Mouse (Mus musculus): ENCODE measurements around the gene Mt4.
A peak's percentile ranks its signal among the peaks of the same experiment; 100 is the strongest.
"Not testable (repeated sequence)": the region's sequence is repeated elsewhere in the genome, so short reads cannot be mapped to it uniquely, and the experiment has no call there.

Mt4 gene

DNA sequence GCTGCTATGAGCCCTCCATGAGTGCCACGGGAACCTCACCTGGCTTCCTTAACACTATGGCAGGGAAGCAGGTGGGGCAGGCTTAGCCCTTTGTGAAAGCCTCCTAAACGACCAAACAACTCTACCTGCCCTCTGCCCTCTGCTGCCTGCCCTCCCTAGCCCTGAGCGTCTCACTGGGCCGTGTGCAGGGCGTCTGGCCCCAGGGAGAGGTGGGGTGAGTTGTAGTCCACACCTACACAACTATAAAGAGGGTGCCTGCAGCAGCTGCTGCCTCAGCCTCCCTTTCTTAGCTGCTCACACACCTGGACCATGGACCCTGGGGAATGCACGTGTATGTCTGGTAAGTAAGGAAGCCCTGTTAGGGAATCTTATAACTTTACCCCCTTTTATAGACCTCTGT lies at the start of gene Mt4:
Gene Mt4, plus strand, starts transcription at position 265 of the 400 bp plus-strand sequence.
- DNase-seq (ENCODE audit: low spot score) = no peak

GRCm38 (mm10) chr8:94087964-94088363 lies 49.0 kb upstream of the Mt4 start:
- no peak for DNase-seq (ENCODE audit: low spot score)

DNA sequence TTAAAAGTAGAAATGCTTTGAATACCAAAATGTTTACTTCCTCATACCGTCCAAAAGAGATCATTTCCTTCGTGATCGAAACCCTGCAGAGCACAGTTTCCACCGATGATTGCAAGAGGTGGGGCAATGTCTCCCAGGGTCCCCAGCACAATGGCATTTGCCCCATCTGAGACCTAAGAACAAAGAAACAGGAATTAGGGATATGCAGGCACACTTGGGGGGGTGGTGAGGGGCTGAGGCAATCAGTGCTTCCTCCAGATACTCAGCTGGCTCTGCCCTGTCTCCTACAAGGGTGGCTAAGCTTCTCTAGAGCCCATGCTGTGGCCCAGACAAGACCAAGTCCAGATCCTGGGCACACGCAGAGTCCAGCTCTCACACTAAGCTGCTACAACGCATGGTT lies 47.3 kb upstream of the Mt4 start:
- DNase-seq (ENCODE audit: low spot score) = no peak

GRCm38 (mm10) chr8:94092848-94093247 lies 44.1 kb upstream of the Mt4 start:
- DNase-seq (ENCODE audit: low spot score) = no peak

- no peak for DNase-seq (ENCODE audit: low spot score)
Observed at GRCm38 (mm10) chr8:94094281-94094680, 42.7 kb upstream of the Mt4 start.

DNA sequence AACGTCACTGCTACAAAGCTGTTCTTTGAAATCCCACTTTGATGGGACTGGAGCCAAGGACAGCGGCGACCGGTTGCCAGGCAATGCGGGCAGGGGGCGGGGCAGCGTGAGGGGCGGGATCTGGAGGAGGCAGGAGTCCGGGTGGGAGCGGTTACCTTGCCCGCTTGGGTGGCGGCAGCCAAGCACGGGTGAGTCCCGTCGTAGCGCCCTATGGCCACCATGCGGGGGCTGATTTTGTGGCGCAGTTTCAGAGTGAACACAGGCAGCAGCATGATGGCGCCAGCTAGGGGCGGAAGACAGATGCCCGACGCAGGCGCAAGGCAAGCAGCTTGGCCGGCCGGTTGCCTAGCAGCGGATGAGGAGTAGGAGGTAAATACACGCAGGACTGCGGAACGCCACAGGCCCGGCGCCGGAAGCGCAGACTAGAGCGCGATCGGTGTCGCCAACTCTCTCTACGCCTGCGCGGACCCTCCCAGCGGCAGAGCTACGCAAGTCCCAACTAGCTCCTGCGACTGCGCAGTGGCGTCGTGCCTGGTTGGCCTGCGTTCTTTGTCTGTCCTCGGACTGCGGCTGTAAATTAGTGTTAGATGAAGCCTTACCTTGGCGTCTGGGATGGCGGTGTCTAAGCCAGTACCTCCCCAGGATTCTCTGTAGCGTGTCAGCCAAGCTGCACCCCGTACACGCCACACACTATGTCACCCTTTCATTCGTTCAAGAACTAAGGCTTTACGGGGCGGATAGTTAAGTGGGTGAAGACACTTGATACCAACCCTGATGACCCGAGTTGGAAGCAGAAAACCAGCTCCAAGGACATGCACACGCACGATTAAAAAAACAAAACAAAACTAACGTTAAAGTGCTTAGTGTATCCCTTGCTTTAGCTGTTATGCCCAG lies 38.7 kb upstream of the Mt4 start, which contains the start of gene Bbs2:
Gene Bbs2, minus strand, starts transcription at position 848 of the 894 bp plus-strand sequence.
- DNase-seq (ENCODE audit: low spot score) = peak; percentile 100

DNA sequence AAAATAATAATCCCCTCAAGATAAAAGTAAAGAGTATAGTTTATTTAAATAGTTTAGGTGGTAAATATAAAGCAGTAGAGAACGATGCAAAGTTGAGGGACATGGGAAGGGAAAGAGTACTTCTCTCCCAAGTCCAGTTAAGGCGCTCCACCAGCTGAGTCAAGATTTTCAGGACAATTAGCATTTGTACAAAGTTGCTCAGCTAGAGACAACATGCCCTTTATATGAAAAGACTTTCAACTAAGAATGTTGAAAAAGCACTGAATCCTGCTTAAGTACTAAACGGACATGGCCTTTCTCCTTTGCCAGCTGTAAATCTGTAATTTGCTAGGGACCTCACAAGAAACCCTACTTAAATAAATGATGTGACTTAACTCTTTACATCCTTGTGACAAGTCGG lies 38.0 kb upstream of the Mt4 start:
- DNase-seq (ENCODE audit: low spot score) = no peak

GRCm38 (mm10) chr8:94104146-94104545 lies 32.9 kb upstream of the Mt4 start:
- DNase-seq (ENCODE audit: low spot score) = peak; percentile 5

DNA sequence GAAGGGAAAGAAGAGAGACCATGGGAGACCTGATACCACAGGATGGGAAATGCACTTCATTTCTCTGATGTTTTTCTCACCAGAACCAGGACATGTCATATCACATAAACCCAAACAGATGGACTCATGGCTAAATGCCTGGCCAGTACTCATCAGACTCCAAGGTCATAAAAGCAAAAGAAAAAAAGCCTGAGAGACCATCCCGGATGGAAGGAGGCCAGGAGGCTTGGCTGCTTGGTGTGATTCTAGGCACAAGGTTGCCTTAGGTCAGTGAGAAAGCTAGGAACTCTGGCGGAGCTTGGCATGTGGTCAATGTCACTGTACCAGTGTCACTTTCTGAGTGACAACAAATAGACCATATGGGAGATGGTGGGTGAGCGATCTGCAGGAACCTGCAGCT lies 29.1 kb upstream of the Mt4 start:
- peak; percentile 21 for DNase-seq (ENCODE audit: low spot score)

DNA sequence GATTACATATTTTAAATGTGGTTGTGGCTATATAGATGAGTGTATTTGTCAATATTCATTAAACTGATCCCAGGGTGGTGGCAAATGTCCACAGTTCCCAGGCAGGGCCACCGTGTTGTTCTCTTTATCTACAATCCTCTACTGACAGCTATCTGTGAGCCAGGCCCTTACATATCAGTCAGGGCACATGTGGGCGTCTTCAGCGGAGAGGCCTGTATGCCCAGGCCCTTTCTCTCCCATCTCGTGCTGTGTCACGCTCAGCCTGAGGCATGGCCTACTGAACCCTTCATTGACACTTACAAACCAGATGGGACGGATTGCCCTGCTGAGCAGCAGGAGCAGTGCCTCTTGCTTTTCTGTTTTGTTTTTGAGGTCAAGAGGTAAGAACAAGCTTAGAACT lies 27.6 kb upstream of the Mt4 start:
- DNase-seq (ENCODE audit: low spot score) = no peak

- DNase-seq (ENCODE audit: low spot score) = no peak
Observed at GRCm38 (mm10) chr8:94109835-94110234, 27.2 kb upstream of the Mt4 start.

DNA sequence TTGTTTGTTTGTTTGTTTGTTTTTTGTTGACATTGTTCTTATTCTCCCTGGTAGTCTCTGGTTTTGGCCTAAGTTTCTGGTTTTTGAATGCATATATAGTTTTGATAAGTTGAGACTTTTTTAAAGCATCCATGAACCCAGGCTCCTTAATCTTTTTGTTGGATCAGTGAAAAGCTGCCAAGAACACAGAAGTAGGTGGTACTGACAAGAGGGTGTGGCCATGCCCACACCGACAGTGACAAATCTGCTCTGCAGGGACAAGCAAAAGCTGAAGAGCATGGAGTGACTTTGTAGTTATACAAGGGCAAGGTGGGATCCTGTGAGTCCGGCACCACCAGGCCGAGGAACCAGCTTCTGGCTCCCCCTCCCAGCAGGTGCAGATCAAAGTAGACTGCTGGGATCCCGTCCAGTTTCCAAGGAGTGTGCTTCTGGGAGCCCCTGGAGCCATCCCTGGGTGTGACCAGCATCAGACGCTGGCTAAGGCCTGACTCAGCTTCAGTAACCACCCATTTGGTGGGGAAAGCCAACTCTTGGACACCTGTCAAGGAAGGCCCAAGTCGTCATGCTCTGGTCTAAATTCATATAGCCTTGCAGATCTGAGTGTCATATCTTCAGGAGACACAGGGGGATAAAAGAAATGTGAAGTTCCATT lies 26.3 kb upstream of the Mt4 start:
- no peak for DNase-seq (ENCODE audit: low spot score)

GRCm38 (mm10) chr8:94113435-94113834 lies 23.6 kb upstream of the Mt4 start:
- no peak for DNase-seq (ENCODE audit: low spot score)

- DNase-seq (ENCODE audit: low spot score) = no peak
Observed at GRCm38 (mm10) chr8:94113972-94114371, 23.0 kb upstream of the Mt4 start.

- no peak for DNase-seq (ENCODE audit: low spot score)
Observed at GRCm38 (mm10) chr8:94118776-94119430, 18.1 kb upstream of the Mt4 start.

- no peak for DNase-seq (ENCODE audit: low spot score)
Observed at GRCm38 (mm10) chr8:94121625-94122024, 15.4 kb upstream of the Mt4 start.

GRCm38 (mm10) chr8:94122711-94123468 lies 14.1 kb upstream of the Mt4 start:
- DNase-seq (ENCODE audit: low spot score) = no peak

DNA sequence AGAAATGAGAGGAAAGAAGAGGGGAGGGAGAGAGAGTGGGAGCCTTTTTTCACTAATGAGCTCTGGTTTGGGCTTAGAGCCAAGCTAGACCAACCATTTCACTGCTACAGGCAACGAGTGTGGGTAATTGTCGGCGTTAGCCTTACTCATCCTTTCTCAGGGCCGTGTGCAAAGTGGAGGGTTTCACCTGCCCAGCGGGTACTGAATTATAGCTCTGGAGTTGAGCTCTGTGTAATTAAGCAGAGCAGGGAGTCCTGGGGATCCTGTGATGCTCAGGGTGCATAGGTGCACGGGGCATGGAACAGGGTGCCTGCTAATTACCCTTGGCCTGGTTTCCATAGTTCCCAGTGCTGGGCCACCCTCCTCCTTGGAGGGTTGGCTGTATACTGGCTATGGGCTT lies 9.3 kb upstream of the Mt4 start:
- no peak for DNase-seq (ENCODE audit: low spot score)

DNA sequence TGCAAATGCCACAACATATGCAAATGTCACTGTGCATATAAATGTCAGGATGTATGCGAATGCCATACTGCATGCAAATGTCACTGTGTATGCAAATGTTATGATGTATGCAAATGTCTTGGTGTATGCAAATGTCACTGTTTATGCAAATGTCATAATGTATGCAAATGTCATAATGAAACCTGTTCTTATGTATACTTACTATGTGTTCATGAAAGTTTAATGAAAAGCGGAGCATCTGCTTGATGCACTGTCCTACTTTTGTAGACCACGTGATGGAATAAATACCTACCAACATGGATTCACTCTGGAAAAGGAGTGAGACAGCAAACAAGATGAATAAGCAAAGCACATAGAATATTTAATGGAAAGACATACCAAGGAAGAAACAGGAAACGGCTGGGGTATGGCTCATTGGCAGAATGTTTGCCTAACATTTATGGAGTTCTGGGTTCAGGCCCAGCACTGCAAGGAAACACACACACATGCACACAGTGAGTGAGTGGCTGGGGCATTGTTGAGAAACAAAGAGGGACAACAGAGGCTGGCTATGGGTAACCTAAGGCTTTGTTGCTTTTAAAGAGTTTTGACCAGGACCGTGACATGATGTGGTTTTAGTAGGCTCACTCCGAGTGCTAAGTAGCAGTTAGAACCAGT lies 7.7 kb upstream of the Mt4 start:
- DNase-seq (ENCODE audit: low spot score) = no peak

DNA sequence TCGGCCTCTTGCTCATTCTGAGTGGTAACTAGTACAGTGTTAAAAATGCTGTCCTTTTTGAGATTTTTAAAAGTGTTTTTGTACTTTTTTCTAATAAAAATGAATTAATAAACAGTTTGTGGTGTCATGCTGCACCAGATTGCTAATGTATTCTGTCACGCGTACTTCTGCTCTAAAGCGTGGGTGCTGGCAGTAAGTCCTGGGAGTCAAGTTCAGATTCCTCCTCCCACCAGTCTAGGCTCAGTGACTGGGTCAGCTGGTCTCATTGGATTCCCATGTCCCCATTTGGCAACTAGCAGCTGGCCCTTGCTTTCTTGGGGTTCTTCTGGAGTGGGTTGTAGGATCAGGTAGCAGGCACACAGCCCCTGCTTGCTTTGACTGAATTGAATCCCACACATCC lies 6.9 kb upstream of the Mt4 start:
- no peak for DNase-seq (ENCODE audit: low spot score)

DNA sequence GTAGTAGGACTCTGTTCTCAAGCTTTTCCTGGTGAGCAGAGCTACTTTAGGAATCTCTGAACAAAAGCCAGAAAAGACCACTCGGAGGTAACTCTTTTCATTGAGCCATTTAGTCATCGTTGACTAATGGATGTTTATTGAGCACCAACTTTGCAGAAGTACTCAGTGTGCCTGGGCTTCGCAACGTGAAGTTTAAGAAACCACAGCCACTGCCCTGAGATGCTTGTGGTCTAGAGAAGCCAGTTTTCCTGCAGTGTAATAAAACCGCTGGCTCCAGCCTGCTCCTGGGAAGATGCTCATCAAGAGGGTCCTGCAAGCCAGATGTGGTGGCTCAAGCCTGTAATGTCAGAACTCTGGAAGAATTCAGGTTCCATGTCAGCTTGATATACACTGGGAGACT lies 4.9 kb upstream of the Mt4 start:
- no peak for DNase-seq (ENCODE audit: low spot score)

DNA sequence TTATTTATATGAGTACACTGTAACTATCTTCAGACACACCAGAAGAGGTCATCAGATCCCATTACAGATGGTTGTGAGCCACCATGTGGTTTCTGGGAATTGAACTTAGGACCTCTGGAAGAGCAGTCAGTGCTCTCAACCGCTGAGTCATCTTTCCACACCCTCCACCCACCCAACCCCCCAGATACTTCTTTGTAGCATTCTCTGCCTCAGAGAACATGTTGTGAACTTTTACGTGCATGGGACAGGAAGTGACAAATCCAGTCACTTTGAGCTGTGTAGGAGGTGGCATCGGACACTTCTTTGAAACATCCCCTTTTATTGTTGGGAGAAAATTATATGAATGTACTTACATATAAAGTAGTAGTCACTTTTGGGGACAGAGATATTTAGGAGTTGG lies 2.4 kb upstream of the Mt4 start:
- not testable (repeated sequence) for DNase-seq (ENCODE audit: low spot score)
